Mouse (Mus musculus): Measurements from ENCODE around the gene Ppm1b. TPM values are rescaled to one million over a fixed set of nuclear protein-coding genes. Genes with fewer than 3 reads are reported as not detected.

Gene Ppm1b
- polyA plus RNA-seq, 1 experiment from 2014 or later = 90.7 TPM

DNA sequence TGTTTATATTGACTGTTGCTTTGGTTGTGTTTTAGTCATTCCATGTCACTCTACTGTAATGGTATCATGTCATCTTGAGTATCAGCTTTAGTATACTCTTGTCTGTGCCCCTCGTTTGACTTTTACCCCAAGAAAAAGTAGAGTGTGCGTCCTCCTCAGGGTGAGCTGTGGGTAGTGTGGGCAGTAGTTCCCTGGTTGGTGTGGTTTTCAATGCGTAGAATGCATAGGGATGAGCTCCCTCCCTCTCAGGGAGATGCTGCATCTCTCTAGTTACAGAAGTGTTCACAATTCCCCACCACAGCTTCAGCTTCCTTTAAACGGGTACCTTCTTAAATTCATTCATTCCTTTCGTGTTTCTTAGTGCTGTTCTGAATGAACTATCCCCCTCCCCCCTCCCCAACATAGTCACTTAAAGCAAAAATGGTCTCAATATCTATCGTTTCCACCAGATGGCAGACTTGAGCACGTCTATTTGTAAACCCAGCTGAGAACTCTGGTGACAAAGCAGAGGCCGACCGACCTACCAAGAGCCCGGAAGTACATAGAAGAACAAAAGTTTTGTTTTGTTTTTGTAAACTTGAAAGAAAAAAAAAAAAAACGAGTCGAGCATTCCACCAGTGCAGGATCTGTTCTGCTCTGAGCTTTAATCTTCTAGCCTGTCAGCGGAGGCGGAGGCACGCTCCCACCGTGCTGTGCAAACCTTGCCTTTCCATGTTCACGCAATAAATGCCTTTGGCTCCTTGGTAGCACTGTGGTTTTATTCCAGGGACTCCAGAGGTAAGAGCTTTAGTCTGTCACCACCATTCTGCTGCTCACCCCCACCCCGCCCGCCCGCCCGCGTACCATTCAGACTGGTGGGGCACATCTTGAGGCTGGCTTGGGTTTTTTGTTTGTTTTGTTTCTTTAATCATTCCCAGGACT lies 67.0 kb downstream of the Ppm1b start:
- DNase-seq (ENCODE audit: low spot score) = peak; percentile 87
- ATAC-seq (ENCODE audit: low FRiP score) = peak; percentile 43
- Histone ChIP-seq H3K4me1 (replicated peaks; ENCODE audit: control insufficient read depth, insufficient read depth, low read length) (no peaks in the 10 kb centered on the region), H3K4me2 (replicated peaks; ENCODE audit: low read depth, low read length) (no peak overlapping the region), H3K36me3 (ENCODE audit: control insufficient read depth, insufficient read depth, low read length) (no peaks in the 10 kb centered on the region), H3K4me3 (ENCODE audit: low read depth, low read length) (no peak overlapping the region), H3K9me3 (ENCODE audit: control insufficient read depth, low read length) (no peaks in the 10 kb centered on the region), H3K27ac (ENCODE audit: low read depth, low read length) (no peak overlapping the region), H3K9ac (ENCODE audit: low read depth, low read length) (no peak overlapping the region), H3K27me3 (ENCODE audit: control insufficient read depth, insufficient read depth, low read length) (no peaks in the 10 kb centered on the region)
- 66% methylated on average over 22 of the region's 22 CpGs for WGBS

DNA sequence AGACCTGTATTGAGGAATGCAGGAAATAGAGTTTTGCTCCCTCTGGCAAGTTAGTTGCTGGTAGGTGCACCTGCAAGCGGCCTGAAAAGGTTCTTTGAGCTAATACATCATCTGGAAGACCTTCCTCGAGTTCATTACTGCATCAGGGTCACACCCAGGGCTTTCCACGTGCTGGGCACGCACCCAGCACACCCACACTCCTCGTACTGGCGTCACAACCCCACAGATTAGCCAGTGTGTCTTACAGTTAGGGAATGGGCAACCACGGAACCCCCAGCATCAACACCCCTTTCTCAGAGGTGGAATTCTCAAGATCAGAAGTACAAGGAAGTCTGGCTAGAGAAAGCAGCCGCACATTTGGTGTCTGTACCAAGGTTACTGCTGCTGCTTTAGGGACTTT lies 67.7 kb downstream of the Ppm1b start:
- H3K4me2 ChIP-seq (replicated peaks; ENCODE audit: low read depth, low read length) = no peak overlapping the region
- no peak overlapping the region for H3K9ac ChIP-seq (ENCODE audit: low read depth, low read length)
- 92% methylated on average over 8 of the region's 8 CpGs for WGBS
- H3K9me3 ChIP-seq (ENCODE audit: control insufficient read depth, low read length) = no peaks in the 10 kb centered on the region
- no peaks in the 10 kb centered on the region for H3K4me1 ChIP-seq (replicated peaks; ENCODE audit: control insufficient read depth, insufficient read depth, low read length)
- DNase-seq (ENCODE audit: low spot score) = no peak
- no peak overlapping the region for H3K4me3 ChIP-seq (ENCODE audit: low read depth, low read length)
- ATAC-seq (ENCODE audit: low FRiP score) = no peak
- H3K36me3 ChIP-seq (ENCODE audit: control insufficient read depth, insufficient read depth, low read length) = no peaks in the 10 kb centered on the region
- no peak overlapping the region for H3K27ac ChIP-seq (ENCODE audit: low read depth, low read length)
- no peaks in the 10 kb centered on the region for H3K27me3 ChIP-seq (ENCODE audit: control insufficient read depth, insufficient read depth, low read length)

DNA sequence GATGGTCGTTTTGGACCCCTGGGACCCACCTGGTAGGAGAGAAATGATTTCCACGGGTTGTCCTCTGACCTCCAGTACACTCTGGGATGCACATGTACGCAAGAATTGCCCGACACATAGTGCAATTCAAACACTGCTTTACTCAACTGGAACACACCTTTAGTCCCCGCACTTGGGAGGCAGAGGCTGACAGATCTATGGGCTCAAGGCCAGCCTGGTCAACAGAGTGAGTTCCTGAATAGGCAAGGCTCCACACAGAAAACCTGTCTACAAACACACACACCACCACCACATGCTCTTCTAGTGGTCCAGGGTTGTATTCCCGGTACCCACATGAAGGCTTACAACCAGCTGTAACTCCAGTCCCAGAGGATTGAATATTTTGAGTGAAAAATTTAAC lies 68.6 kb downstream of the Ppm1b start:
- no peak for DNase-seq (ENCODE audit: low spot score)
- WGBS = 92% methylated on average over 6 of the region's 6 CpGs

DNA sequence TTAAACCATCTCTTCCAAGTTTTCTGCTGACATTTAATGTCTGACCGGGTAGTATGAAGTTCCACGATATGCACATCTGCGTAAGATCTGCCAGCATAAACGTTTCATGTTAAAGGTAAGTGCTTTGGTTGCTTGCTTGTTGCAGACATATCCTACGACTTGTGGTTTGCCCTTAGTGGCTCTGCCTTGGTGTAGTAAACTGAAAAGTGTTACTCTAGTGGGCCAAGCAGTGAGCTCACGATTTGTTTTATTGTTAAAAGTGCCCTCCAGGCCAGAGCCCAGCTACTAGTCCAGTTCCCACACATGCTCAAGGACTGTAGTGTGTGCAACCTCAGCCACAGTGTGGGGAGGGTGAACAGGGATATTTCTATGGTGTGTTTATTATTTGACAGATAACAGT lies 69.9 kb downstream of the Ppm1b start:
- WGBS = 93% methylated on average over 6 of the region's 6 CpGs
- no peak for ATAC-seq (ENCODE audit: low FRiP score)
- no peak for DNase-seq (ENCODE audit: low spot score)

More for the DNA sequence above, 68.6 kb downstream of the Ppm1b start:
- Histone ChIP-seq H3K4me3 (ENCODE audit: low read depth, low read length) (no peak overlapping the region), H3K4me2 (replicated peaks; ENCODE audit: low read depth, low read length) (no peak overlapping the region), H3K36me3 (ENCODE audit: control insufficient read depth, insufficient read depth, low read length) (no peaks in the 10 kb centered on the region), H3K4me1 (replicated peaks; ENCODE audit: control insufficient read depth, insufficient read depth, low read length) (no peaks in the 10 kb centered on the region), H3K9me3 (ENCODE audit: control insufficient read depth, low read length) (no peaks in the 10 kb centered on the region), H3K9ac (ENCODE audit: low read depth, low read length) (no peak overlapping the region), H3K27me3 (ENCODE audit: control insufficient read depth, insufficient read depth, low read length) (no peaks in the 10 kb centered on the region), H3K27ac (ENCODE audit: low read depth, low read length) (no peak overlapping the region)
- ATAC-seq (ENCODE audit: low FRiP score) = no peak

DNA sequence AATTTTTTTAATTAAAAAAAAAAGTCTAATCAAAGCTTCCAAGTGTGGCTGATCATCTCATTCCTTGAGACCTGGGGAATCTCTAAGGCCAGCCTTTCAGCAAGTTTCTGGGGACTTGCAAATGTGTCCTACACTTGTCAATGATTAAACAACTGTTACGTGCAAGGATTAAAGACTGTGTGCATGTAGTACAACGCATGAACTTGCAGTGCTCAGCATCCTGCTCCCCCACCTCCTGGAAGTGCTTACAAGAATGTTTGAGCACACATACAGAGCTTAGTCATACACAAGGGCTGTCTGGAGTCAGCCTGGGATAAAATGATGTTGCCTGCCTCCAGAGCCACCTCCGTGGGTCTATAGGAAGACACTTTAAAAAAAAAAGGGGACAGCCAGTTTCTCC lies 70.7 kb downstream of the Ppm1b start:
- Histone ChIP-seq H3K27ac (ENCODE audit: low read depth, low read length) (no peak overlapping the region), H3K9me3 (ENCODE audit: control insufficient read depth, low read length) (no peaks in the 10 kb centered on the region), H3K36me3 (ENCODE audit: control insufficient read depth, insufficient read depth, low read length) (no peaks in the 10 kb centered on the region), H3K4me1 (replicated peaks; ENCODE audit: control insufficient read depth, insufficient read depth, low read length) (no peaks in the 10 kb centered on the region), H3K27me3 (ENCODE audit: control insufficient read depth, insufficient read depth, low read length) (no peaks in the 10 kb centered on the region), H3K9ac (ENCODE audit: low read depth, low read length) (no peak overlapping the region), H3K4me3 (ENCODE audit: low read depth, low read length) (no peak overlapping the region), H3K4me2 (replicated peaks; ENCODE audit: low read depth, low read length) (no peak overlapping the region)
- ATAC-seq (ENCODE audit: low FRiP score) (no peak), DNase-seq (ENCODE audit: low spot score) (no peak)
- 89% methylated on average over 3 of the region's 3 CpGs for WGBS

More for the DNA sequence above, 69.9 kb downstream of the Ppm1b start:
- H3K4me2 ChIP-seq (replicated peaks; ENCODE audit: low read depth, low read length) = no peak overlapping the region
- H3K9ac ChIP-seq (ENCODE audit: low read depth, low read length) = no peak overlapping the region
- H3K9me3 ChIP-seq (ENCODE audit: control insufficient read depth, low read length) = no peaks in the 10 kb centered on the region
- H3K27me3 ChIP-seq (ENCODE audit: control insufficient read depth, insufficient read depth, low read length) = no peaks in the 10 kb centered on the region
- no peak overlapping the region for H3K27ac ChIP-seq (ENCODE audit: low read depth, low read length)
- no peaks in the 10 kb centered on the region for H3K36me3 ChIP-seq (ENCODE audit: control insufficient read depth, insufficient read depth, low read length)
- no peaks in the 10 kb centered on the region for H3K4me1 ChIP-seq (replicated peaks; ENCODE audit: control insufficient read depth, insufficient read depth, low read length)
- no peak overlapping the region for H3K4me3 ChIP-seq (ENCODE audit: low read depth, low read length)

DNA sequence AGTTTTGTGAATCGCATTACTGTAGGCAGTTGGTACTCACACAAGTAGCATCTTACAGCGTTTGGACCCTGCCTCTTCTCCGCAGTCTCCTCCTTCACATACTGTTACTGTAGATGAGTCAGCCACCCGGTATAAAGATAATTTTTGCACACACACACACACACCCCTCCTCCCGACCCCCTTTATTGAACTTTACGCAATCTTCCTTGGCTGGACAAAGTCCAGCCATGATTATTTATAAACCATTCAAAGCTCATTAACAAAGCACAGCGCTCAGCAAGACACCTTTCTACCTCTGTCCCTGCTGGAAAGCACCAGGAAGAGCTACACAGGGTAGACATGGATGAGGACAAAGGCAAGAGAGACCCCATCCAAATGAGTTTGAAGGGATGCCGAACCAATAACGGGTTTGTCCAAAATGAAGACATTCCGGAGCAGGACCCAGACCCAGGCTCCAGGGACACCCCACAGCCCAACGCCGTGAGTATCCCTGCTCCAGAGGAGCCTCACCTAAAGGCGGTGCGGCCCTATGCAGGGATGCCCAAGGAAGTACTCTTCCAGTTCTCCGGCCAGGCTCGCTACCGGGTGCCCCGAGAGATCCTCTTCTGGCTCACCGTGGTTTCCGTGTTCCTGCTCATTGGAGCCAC lies 71.7 kb downstream of the Ppm1b start, which contains the start of gene Slc3a1:
Gene Slc3a1, plus strand, starts transcription at position 284 of the 647 bp plus-strand sequence.
- Histone ChIP-seq H3K9me3 (ENCODE audit: control insufficient read depth, low read length) (no peaks in the 10 kb centered on the region), H3K27ac (ENCODE audit: low read depth, low read length) (no peak within 1 kb of the TSS), H3K9ac (ENCODE audit: low read depth, low read length) (no peak within 1 kb of the TSS), H3K4me3 (ENCODE audit: low read depth, low read length) (no peak within 1 kb of the TSS), H3K4me2 (replicated peaks; ENCODE audit: low read depth, low read length) (no peak within 1 kb of the TSS), H3K4me1 (replicated peaks; ENCODE audit: control insufficient read depth, insufficient read depth, low read length) (no peaks in the 10 kb centered on the region), H3K36me3 (ENCODE audit: control insufficient read depth, insufficient read depth, low read length) (no peaks in the 10 kb centered on the region), H3K27me3 (ENCODE audit: control insufficient read depth, insufficient read depth, low read length) (no peaks in the 10 kb centered on the region)
- ATAC-seq (ENCODE audit: low FRiP score) (no peak), DNase-seq (ENCODE audit: low spot score) (no peak)
- WGBS = 91% methylated on average over 20 of the region's 20 CpGs

DNA sequence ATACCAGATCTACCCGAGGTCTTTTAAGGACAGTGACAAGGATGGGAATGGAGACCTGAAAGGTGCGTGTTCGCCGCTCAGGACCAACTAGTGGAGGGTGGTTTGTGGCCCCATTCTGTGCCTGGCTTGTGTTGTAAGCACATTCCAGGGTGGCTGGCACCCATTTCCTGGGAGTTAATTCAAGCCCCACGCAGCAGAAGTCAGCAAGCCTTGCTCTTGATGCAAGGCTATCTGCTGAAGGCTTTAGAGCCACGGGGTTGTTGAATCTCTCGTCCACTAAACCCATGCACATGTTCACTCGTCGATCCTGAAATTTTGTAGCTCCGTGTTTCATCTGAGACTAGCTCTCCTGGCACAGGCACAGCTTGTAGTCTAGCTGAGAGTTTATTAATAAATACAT lies 72.3 kb downstream of the Ppm1b start:
- H3K36me3 ChIP-seq (ENCODE audit: control insufficient read depth, insufficient read depth, low read length) = no peaks in the 10 kb centered on the region
- H3K4me2 ChIP-seq (replicated peaks; ENCODE audit: low read depth, low read length) = no peak overlapping the region
- 97% methylated on average over 10 of the region's 10 CpGs for WGBS
- H3K9me3 ChIP-seq (ENCODE audit: control insufficient read depth, low read length) = no peaks in the 10 kb centered on the region
- H3K9ac ChIP-seq (ENCODE audit: low read depth, low read length) = no peak overlapping the region
- H3K27me3 ChIP-seq (ENCODE audit: control insufficient read depth, insufficient read depth, low read length) = no peaks in the 10 kb centered on the region
- no peak overlapping the region for H3K4me3 ChIP-seq (ENCODE audit: low read depth, low read length)
- H3K27ac ChIP-seq (ENCODE audit: low read depth, low read length) = no peak overlapping the region
- ATAC-seq (ENCODE audit: low FRiP score) (no peak), DNase-seq (ENCODE audit: low spot score) (no peak)
- H3K4me1 ChIP-seq (replicated peaks; ENCODE audit: control insufficient read depth, insufficient read depth, low read length) = no peaks in the 10 kb centered on the region

DNA sequence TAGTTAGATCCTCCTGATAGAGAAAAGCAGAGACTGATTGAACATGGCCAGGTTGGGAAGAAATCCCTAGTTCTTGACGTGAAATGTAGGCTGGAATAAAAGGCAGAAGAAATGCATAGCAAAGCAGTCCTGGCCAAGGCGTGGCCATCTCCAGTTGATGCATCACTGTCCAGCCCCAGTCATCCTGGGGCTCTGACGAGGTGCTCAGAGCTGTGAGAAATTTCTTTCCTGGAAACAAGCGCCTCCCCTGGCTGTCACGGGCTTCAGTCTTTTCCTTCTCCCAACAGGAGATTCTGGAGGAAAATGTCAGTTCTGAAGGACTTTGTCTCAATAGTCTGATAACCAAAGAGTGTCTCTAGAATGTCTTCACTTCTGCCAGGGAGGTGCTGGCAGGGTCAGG lies 74.1 kb downstream of the Ppm1b start:
- Histone ChIP-seq H3K9ac (ENCODE audit: low read depth, low read length) (no peak overlapping the region), H3K4me3 (ENCODE audit: low read depth, low read length) (no peak overlapping the region), H3K4me2 (replicated peaks; ENCODE audit: low read depth, low read length) (no peak overlapping the region), H3K36me3 (ENCODE audit: control insufficient read depth, insufficient read depth, low read length) (no peaks in the 10 kb centered on the region), H3K4me1 (replicated peaks; ENCODE audit: control insufficient read depth, insufficient read depth, low read length) (no peaks in the 10 kb centered on the region), H3K27me3 (ENCODE audit: control insufficient read depth, insufficient read depth, low read length) (no peaks in the 10 kb centered on the region), H3K9me3 (ENCODE audit: control insufficient read depth, low read length) (no peaks in the 10 kb centered on the region), H3K27ac (ENCODE audit: low read depth, low read length) (no peak overlapping the region)
- 77% methylated on average over 5 of the region's 5 CpGs for WGBS
- DNase-seq (ENCODE audit: low spot score) (no peak), ATAC-seq (ENCODE audit: low FRiP score) (no peak)

DNA sequence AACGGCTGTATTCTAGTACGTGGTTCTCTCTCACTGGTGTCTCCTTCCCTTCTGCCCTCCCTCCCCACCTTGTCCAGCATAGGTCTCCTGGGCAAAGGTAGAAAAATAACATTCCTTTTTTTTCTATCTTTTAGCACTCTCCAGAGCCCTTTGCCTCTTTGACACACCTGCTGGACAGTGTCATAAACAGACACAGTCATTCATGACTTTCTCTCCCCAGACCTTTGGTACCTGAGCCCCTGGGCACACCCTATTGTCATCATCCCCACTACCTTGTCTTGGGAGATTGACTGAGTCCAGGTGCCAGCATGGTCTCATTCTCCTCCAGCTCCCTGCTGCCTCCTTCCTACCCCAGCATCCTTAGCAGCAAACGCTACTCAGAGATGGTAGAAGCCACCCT lies 76.5 kb downstream of the Ppm1b start:
- WGBS = 88% methylated on average over 3 of the region's 3 CpGs
- Histone ChIP-seq H3K4me3 (ENCODE audit: low read depth, low read length) (no peak overlapping the region), H3K36me3 (ENCODE audit: control insufficient read depth, insufficient read depth, low read length) (no peaks in the 10 kb centered on the region), H3K4me1 (replicated peaks; ENCODE audit: control insufficient read depth, insufficient read depth, low read length) (no peaks in the 10 kb centered on the region), H3K9ac (ENCODE audit: low read depth, low read length) (no peak overlapping the region), H3K27ac (ENCODE audit: low read depth, low read length) (no peak overlapping the region), H3K9me3 (ENCODE audit: control insufficient read depth, low read length) (no peaks in the 10 kb centered on the region), H3K27me3 (ENCODE audit: control insufficient read depth, insufficient read depth, low read length) (no peaks in the 10 kb centered on the region), H3K4me2 (replicated peaks; ENCODE audit: low read depth, low read length) (no peak overlapping the region)
- ATAC-seq (ENCODE audit: low FRiP score) (no peak), DNase-seq (ENCODE audit: low spot score) (no peak)
